Mouse (Mus musculus) limb, embryonic 10.5 days (tissue): ENCODE results near the gene Hoxa7. TPM values are rescaled to one million over a fixed set of nuclear protein-coding genes. Genes with fewer than 3 reads are reported as not detected.
A peak's percentile ranks its signal among the peaks of the same experiment; 100 is the strongest.

Experiments used
- DNase-seq: peaks from one replicate; pipeline ENCODE4 v3.0.0-alpha.2; 2017; ENCODE audit warnings: low spot score
- H3K27ac ChIP-seq: fragments of 300-500 bp; sonication (generic); 2 replicates; pipeline ENCODE4 v1.5.1; 2016; ENCODE audit warnings: mild to moderate bottlenecking
- H3K27me3 ChIP-seq: fragments of 300-500 bp; sonication (generic); 2 replicates; pipeline ENCODE4 v1.6.1; 2016; ENCODE audit warnings: low read depth, mild to moderate bottlenecking; ENCODE audit not compliant: poor library complexity, severe bottlenecking
- H3K36me3 ChIP-seq: fragments of 300-500 bp; sonication (generic); 2 replicates; pipeline ENCODE4 v1.6.1; 2016; ENCODE audit warnings: mild to moderate bottlenecking, moderate library complexity
- H3K4me1 ChIP-seq: fragments of 300-500 bp; sonication (generic); 2 replicates; pipeline ENCODE4 v1.6.1; 2016
- H3K4me3 ChIP-seq: fragments of 300-500 bp; sonication (generic); 2 replicates; pipeline ENCODE4 v1.5.1; 2016; ENCODE audit warnings: mild to moderate bottlenecking, moderate library complexity
- H3K9me3 ChIP-seq: fragments of 300-500 bp; sonication (generic); replicated peaks from 2 replicates; pipeline ENCODE4 v1.6.1; 2016; ENCODE audit warnings: mild to moderate bottlenecking
- WGBS: fragments of 180-500 bp; shearing (Covaris S2); methylation state at CpG from one replicate; pipeline ENCODE4 v1.1.7; 2016; 5-methylcytosine and 5-hydroxymethylcytosine counted together
- polyA plus RNA-seq: library from polyadenylated mRNA; unstranded; fragments of >200 nt; fragmentation: Nextera tagmentation; extraction: Ambion mirVana; gene quantifications from 2 replicates; pipeline ENCODE4 v1.2.1, GENCODE M21; 2016

Gene Hoxa7
- 24.7 and 24.8 TPM in 2 replicates for polyA plus RNA-seq

DNA sequence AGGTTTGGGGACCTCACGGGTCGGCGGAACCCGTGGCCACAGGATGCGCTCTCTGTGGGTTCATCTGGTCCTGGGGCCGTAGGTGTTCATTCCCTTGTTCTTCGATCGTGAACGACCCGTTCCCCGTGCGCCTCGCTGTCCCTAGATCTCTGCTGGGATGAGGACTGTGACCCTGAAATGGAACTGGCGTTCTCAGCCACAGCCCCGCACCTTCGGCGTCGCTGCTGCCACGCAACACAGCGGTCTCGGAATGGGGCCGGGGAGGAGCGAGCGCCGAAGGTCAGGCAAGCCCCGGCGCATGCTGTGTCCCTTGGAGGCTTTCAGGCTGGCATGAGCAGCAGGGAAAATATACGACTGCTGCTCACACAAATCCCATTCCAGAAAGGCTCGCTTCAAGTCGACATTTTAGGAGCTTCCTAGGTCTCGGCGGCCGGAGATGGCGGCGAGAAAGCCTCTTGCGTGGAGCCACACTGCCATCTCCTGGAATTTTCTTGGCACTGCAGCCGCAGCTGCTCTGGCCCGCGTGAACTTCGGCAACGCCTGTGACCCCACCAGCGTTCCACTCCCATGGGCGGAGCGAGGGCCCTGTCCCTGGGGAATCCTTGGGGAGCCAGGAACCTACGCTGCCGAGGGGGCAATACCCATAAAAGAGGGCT lies at the start of gene Hoxa7:
Gene Hoxa7, minus strand, starts transcription at position 518 of the 656 bp plus-strand sequence.
- peaks cover 58% of the 10 kb centered on the region for H3K4me1 ChIP-seq
- peak within 1 kb of the TSS; percentile 99 for H3K27ac ChIP-seq
- no peaks in the 10 kb centered on the region for H3K9me3 ChIP-seq
- H3K4me3 ChIP-seq = peak within 1 kb of the TSS; percentile 90
- DNase-seq = peak; percentile 97
- peaks cover 30% of the 10 kb centered on the region for H3K36me3 ChIP-seq
- under 1% methylated on average over 46 of the region's 46 CpGs for WGBS
- H3K27me3 ChIP-seq = peaks cover 36% of the 10 kb centered on the region; the same call in 1 of the 2 replicates

DNA sequence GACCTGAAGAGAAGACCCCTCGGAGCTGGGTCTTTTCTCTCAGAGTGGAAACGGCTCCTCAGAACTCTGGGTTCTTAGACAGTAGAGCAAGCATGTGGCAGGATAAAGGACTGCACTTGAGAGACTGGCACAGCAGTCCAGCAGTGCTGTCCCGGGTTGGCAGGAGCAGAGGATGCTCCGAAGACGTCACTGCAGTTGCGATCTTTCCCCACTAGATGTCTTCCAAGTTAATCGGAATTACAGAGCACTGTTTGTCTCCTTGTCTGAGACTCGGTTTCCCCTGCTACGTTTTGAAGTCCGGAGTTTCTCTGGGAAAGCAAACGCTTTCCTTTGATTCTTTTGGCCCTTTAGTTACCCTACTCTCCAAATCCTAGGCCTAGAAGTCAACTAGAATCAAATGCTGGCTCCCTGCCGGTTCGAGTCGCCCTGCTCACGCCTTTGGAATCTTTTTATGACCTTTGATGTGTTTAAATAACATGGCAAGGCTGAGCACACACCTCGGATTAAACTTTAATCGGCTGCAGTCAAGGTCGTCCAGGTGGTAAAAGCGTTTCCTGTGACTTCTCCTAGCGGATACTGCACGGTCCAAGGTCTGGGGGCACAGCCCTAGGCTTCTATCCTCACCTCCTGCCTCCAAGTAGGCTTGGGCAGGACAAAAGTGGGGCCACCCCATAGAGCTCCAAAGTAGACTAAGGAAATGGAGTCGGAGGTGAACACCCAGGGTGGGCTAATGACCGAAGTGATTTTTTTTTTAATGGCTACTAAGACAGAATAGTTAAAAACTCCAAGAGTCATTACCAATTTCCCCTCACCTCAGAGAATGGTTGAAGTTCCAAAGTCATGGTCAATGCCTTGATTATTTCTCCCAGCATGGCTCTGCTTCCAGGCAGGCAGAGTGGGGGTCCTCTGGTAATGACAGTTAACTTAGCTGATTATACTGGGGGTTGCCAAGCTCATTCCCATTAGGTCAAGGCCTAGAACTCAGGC lies 49.1 kb upstream of the Hoxa7 start:
- Histone ChIP-seq H3K27ac (peak overlapping the region; percentile 1; the same call in 1 of the 2 replicates), H3K36me3 (no peaks in the 10 kb centered on the region), H3K9me3 (no peaks in the 10 kb centered on the region), H3K4me1 (peaks cover 58% of the 10 kb centered on the region), H3K27me3 (peaks cover 99% of the 10 kb centered on the region), H3K4me3 (no peak overlapping the region)
- 3% methylated on average over 23 of the region's 23 CpGs for WGBS
- peak; percentile 61 for DNase-seq

DNA sequence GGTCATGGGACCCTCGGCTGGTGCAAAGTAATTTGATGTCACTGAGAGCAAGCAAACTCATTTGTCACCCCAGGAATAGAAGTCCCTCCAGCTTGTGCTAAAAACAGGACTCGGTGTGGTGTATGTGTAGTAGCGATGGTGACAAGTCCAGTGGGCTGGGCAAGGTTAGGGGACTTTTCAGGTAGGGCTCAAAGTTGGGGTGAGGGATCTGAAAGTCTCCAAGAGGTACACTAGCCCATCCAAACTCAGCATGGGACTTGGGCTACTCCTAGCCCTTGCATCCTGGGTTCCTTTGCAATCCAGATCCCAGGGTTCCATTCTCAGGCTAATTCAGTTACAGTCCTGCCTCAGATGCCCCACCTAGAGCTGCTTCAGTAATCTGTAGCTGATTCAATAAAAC lies 47.1 kb upstream of the Hoxa7 start:
- Histone ChIP-seq H3K27ac (no peak overlapping the region), H3K36me3 (no peaks in the 10 kb centered on the region), H3K9me3 (no peaks in the 10 kb centered on the region), H3K4me1 (peaks cover 44% of the 10 kb centered on the region), H3K27me3 (peaks cover 99% of the 10 kb centered on the region), H3K4me3 (no peak overlapping the region)
- DNase-seq = peak; percentile 40
- WGBS = under 1% methylated on average over 3 of the region's 3 CpGs

DNA sequence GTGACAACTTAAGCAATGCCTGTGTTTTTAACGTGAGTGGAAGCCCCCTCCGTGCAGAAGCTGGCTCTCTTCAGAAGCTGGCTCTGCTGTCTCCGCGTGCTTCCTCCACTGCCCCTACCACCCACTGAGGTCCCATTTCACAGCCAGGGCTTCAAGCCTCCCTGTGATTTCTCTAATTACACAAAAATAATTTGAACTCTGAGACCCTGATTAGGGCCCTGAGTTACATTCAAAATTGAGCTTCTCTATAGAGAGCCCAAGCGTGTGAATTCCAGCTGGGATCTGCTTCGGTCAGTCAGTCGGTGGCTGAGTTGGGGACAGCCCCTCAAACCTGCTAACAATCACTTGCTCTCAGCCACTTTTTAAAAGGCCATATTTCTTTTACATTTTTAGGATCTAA lies 46.7 kb upstream of the Hoxa7 start:
- Histone ChIP-seq H3K27ac (no peak overlapping the region), H3K4me1 (peaks cover 40% of the 10 kb centered on the region), H3K4me3 (no peak overlapping the region), H3K9me3 (no peaks in the 10 kb centered on the region), H3K36me3 (no peaks in the 10 kb centered on the region), H3K27me3 (peaks cover 99% of the 10 kb centered on the region)
- DNase-seq = peak; percentile 41
- WGBS = under 1% methylated on average over 7 of the region's 7 CpGs

DNA sequence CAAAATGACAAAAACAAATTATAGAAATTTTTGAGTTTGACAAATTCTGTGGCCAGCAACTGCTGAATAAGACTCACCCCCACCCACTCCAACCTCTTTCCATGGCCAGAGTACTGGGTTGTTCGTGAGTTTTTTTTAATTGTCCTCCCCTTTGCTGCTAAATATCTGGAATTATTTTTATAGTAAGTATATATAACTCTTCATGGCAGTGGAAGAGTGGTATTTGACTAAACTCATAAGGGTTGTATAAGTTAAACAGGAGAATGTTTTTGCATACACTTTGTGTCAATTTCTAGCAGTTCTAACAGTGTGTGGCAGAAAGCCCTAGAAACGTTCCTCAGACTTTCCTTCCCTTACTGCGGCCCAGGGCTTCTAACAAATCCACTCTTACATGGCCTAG lies 46.0 kb upstream of the Hoxa7 start:
- H3K9me3 ChIP-seq = no peaks in the 10 kb centered on the region
- 7% methylated on average over 3 of the region's 3 CpGs for WGBS
- DNase-seq = no peak
- no peaks in the 10 kb centered on the region for H3K36me3 ChIP-seq
- peaks cover 40% of the 10 kb centered on the region for H3K4me1 ChIP-seq
- no peak overlapping the region for H3K27ac ChIP-seq
- peaks cover 99% of the 10 kb centered on the region for H3K27me3 ChIP-seq
- no peak overlapping the region for H3K4me3 ChIP-seq

DNA sequence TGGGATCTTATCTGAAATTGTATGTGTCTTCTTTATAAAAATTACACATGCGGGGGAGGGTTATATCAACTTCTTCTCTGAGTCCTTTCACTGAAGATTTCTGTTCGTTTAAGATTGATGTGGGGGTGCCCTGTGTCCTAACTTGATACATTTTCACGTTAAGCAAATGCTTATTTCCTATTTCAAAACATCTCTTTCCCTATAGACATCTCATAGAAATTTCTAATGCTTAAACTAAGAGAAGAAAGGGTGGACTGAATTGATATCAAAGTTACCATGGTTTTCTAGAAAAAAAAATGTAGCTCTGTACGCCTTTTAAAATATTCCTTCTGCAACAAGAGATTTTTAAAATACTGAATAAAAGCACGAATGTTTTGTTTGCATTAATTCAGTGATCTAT lies 45.6 kb upstream of the Hoxa7 start:
- Histone ChIP-seq H3K4me3 (no peak overlapping the region), H3K9me3 (no peaks in the 10 kb centered on the region), H3K27me3 (peaks cover 99% of the 10 kb centered on the region), H3K27ac (no peak overlapping the region), H3K36me3 (no peaks in the 10 kb centered on the region), H3K4me1 (peaks cover 42% of the 10 kb centered on the region)
- WGBS = 21% methylated on average over 5 of the region's 5 CpGs
- DNase-seq = no peak

DNA sequence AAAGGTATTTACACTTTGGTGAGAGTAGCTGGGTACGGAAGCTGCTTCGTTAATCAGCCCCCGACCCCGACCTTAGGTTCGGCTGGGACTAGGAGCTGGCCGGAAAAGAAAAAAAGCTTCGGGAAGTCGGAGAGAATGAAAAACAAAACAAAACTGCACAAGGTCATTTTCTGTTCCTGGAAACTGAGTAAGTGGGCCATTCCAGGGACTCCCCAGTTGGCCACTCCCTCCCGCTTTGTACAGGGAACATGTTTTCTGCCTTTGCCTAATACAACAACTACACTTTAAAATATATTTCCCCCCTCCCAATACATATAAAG lies 45.0 kb upstream of the Hoxa7 start:
- DNase-seq = no peak
- WGBS = 2% methylated on average over 9 of the region's 9 CpGs
- Histone ChIP-seq H3K27me3 (peaks cover 100% of the 10 kb centered on the region), H3K9me3 (no peaks in the 10 kb centered on the region), H3K4me1 (peaks cover 47% of the 10 kb centered on the region), H3K4me3 (peak overlapping the region; percentile 53), H3K27ac (peak overlapping the region; percentile 85; the same call in 1 of the 2 replicates), H3K36me3 (no peaks in the 10 kb centered on the region)

DNA sequence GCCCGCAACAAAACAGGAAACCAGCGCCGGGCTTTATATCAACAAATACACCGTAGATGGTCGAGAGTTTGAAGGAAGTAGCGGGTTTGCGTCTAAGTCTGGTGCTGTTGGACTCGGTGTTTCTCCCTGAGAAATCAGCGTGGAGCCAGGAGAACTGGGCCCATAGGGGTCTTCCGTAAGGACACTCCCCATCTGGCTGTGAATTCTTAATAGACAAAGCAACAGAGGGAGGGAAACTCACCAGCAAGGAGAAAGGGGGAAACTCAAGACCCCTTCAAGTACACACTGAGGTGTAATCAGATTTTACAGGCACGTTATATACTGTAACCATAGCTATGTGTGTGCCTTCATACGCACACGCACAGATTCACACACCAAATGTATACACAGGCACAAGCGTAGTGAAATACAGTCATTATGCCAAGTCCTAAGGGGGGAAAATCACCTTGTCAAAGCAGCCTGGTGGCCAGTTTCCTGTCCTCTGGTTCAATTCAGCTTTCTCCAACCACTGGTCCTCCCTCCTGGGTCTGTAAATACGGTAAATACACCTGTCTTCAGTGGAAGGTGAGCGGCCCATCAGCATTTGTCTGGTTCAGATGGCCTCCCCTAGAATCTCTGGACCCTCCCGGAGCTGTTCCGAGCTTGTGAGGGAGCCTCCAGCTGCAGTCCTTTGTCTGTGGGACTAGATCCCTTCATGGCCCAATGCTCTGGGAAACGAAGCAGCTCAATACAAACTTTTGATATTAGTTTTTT lies 44.4 kb upstream of the Hoxa7 start:
- DNase-seq = peak; percentile 69
- Histone ChIP-seq H3K4me3 (peak overlapping the region; percentile 53), H3K4me1 (peaks cover 50% of the 10 kb centered on the region), H3K27ac (peak overlapping the region; percentile 85), H3K36me3 (no peaks in the 10 kb centered on the region), H3K9me3 (no peaks in the 10 kb centered on the region), H3K27me3 (peaks cover 100% of the 10 kb centered on the region)
- under 1% methylated on average over 19 of the region's 19 CpGs for WGBS

DNA sequence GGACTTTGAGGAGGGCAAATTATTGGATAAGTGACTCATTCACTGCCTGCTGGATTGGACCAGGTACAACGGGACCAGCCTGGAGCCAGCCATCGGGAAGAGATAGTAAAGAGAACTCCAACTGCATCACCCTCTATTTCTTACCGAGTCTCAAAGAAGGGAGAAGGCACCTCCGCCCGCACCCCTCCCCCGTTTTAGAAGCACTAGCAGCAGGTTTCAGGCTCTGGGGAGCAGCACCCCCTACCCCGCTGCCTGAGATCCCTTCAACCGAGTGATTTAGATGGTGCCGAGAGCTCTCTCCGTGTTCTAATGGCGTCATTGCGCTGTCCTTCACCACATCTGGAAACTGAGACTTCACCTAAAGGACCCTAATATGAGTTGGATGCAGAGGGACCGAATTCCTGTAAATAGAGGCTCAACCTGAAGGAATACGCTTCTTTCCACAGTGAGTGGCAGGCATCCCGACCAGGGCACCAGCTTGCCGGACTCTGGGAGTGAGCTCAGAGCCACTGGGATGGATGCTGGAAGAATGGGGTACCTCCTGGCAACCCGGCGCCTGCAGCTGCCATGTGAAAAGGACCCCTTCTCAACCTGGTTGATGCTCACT lies 43.8 kb upstream of the Hoxa7 start:
- Histone ChIP-seq H3K9me3 (no peaks in the 10 kb centered on the region), H3K27ac (peak overlapping the region; percentile 85), H3K27me3 (peaks cover 100% of the 10 kb centered on the region), H3K4me1 (peaks cover 51% of the 10 kb centered on the region), H3K36me3 (no peaks in the 10 kb centered on the region), H3K4me3 (peak overlapping the region; percentile 53)
- 1% methylated on average over 18 of the region's 18 CpGs for WGBS
- DNase-seq = no peak

DNA sequence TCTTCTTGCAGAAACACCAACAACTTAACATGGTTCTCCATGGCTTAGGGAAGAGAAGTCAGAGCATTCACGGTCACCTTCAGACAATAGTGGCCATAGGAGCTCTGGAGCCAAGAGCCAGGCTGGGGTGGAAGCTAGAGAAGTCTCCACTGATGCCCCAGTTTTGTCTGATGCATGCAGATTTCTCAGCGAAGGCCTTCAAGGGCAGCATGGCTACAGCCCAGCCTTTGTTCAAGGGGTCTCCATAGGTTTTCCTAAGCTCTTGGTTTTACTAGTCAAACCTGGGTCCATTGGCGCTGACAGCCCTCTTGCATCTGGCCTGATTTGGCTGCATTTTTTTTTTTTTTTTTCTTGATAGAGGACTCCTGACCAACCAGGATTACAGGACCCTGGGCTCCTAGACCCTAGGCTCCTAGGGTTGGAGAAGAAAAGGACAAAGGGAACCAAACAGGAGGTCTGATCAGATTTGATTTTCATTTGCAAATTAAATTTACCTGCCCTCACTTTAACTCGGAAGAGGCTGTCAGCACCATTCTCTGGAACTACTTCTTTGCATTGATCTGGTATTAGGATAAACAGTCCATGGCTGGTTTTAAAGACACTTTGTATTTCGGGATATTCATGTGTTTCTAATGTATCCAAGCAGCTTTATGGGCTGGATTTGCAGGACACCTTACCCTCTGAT lies 42.6 kb upstream of the Hoxa7 start:
- 2% methylated on average over 5 of the region's 5 CpGs for WGBS
- Histone ChIP-seq H3K4me1 (peaks cover 53% of the 10 kb centered on the region), H3K9me3 (no peaks in the 10 kb centered on the region), H3K27ac (peak overlapping the region; percentile 85; the same call in 1 of the 2 replicates), H3K36me3 (no peaks in the 10 kb centered on the region), H3K4me3 (peak overlapping the region; percentile 53), H3K27me3 (peaks cover 98% of the 10 kb centered on the region)
- peak; percentile 55 for DNase-seq

DNA sequence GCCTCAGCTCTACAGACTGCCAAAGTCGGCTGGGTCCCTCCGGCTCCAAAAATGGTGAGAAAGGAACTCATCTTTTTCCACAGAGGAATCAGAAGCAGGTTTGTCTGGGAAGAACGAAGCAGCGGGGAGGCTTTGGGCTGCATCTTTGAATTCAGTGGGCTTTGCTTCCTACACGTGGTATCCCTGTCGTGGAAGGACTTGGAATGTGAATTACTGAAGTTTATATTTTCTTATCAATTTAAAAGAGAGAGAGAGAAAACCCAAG lies 41.6 kb upstream of the Hoxa7 start:
- peaks cover 46% of the 10 kb centered on the region for H3K4me1 ChIP-seq
- whole genome bisulfite sequencing = 2% methylated on average over 6 of the region's 6 CpGs
- H3K27me3 ChIP-seq = peaks cover 98% of the 10 kb centered on the region
- peak overlapping the region; percentile 85 for H3K27ac ChIP-seq
- DNase-seq = no peak
- H3K9me3 ChIP-seq = no peaks in the 10 kb centered on the region
- no peaks in the 10 kb centered on the region for H3K36me3 ChIP-seq
- peak overlapping the region; percentile 53 for H3K4me3 ChIP-seq
